Comparison of ENCODE assay signal across 12 mouse cellular contexts in genomic region chr15:78632387-78632786, GRCm38 (mm10).
"Had no signal": no experiment of that assay in that cellular context is flagged by ENCODE, and none has a peak within 500 bp of the region (broad histone marks: within the 10 kb centered on the region; RNA-seq: fewer than 3 reads in every experiment).

No protein-coding gene starts in this region.

- DNase-seq: kidney, postnatal 10 days; kidney, postnatal 4 days; left cerebral cortex, postnatal 4 days; lung, adult 2 months; lung, postnatal 36 days; right cerebral cortex, postnatal 14 days; thymus, postnatal 36 days had no signal

- H3K9ac ChIP-seq: limb, embryonic 13.5 days; liver, embryonic 14.5 days; stomach, embryonic 15.5 days had no signal

- H3K27ac ChIP-seq: layer of hippocampus, adult 2 months; limb, embryonic 13.5 days; liver, embryonic 14.5 days; stomach, embryonic 15.5 days had no signal

- H3K9me3 ChIP-seq: limb, embryonic 13.5 days; stomach, embryonic 15.5 days had no signal

- H3K4me2 ChIP-seq: limb, embryonic 13.5 days; stomach, embryonic 15.5 days had no signal

- H3K36me3 ChIP-seq: limb, embryonic 13.5 days; stomach, embryonic 15.5 days had no signal

- ATAC-seq: lung, postnatal 0 days had no signal

- H3K27me3 ChIP-seq: stomach, embryonic 15.5 days had no signal

- H3K4me3 ChIP-seq: layer of hippocampus, adult 2 months; limb, embryonic 13.5 days; stomach, embryonic 15.5 days had no signal
